Comparison of ENCODE assay signal across 25 mouse cellular contexts in genomic region chr12:104055755-104056154, GRCm38 (mm10). TPM values are rescaled to one million over a fixed set of nuclear protein-coding genes. Genes with fewer than 3 reads are reported as not detected.
"Had no signal": no experiment of that assay in that cellular context is flagged by ENCODE, and none has a peak within 500 bp of the region (broad histone marks: within the 10 kb centered on the region; RNA-seq: fewer than 3 reads in every experiment).

No protein-coding gene starts in this region.

- H3K27me3 ChIP-seq: limb, embryonic 15.5 days; liver, embryonic 12.5 days; lung, embryonic 15.5 days; midbrain, embryonic 15.5 days had no signal

- H3K36me3 ChIP-seq: limb, embryonic 15.5 days; liver, embryonic 12.5 days; lung, embryonic 15.5 days; midbrain, embryonic 15.5 days had no signal

- H3K4me2 ChIP-seq: limb, embryonic 15.5 days; liver, embryonic 12.5 days; lung, embryonic 15.5 days; midbrain, embryonic 11.5 days; midbrain, embryonic 15.5 days had no signal

- DNase-seq: kidney, adult 8-10 months; kidney, postnatal 36 days; layer of hippocampus, adult 9-11 months; layer of hippocampus, postnatal 36 days; lung, postnatal 4 days; right cerebral cortex, postnatal 4 days; spleen, adult 18-20 months; thymus, adult 18-20 months; thymus, postnatal 25 days had no signal

- H3K4me3 ChIP-seq: limb, embryonic 15.5 days; liver, embryonic 12.5 days; lung, embryonic 15.5 days; midbrain, embryonic 15.5 days had no signal

RNA-seq across cellular contexts. Expression of gene Serpina12, which starts 11.5 kb away (rescaled TPM):
- total RNA-seq: layer of hippocampus, adult 18-20 months; left cerebral cortex, adult 8-10 months; left cerebral cortex, postnatal 25 days; monocyte, adult 5-6 weeks had no signal
- polyA plus RNA-seq: kidney, postnatal 0 days; limb, embryonic 11.5 days; liver, embryonic 12.5 days; lung, embryonic 15.5 days; midbrain, embryonic 11.5 days; midbrain, embryonic 15.5 days; neural tube, embryonic 14.5 days; stomach, embryonic 14.5 days; urinary bladder, adult 2 months had no signal

RNA-seq across cellular contexts. Expression of gene Serpina9, which starts 42.2 kb away (rescaled TPM):
- total RNA-seq: megakaryocyte, adult 5-6 weeks; monocyte, adult 5-6 weeks had no signal
- polyA plus RNA-seq: kidney, postnatal 0 days; limb, embryonic 11.5 days; liver, embryonic 12.5 days; liver, embryonic 16.5 days; midbrain, embryonic 11.5 days; midbrain, embryonic 15.5 days; neural tube, embryonic 14.5 days; stomach, embryonic 14.5 days; urinary bladder, adult 2 months had no signal

RNA-seq across cellular contexts. Expression of gene Serpina5, which starts 45.2 kb away (rescaled TPM):
- total RNA-seq: layer of hippocampus, adult 18-20 months; layer of hippocampus, postnatal 36 days; left cerebral cortex, adult 8-10 months; left cerebral cortex, postnatal 25 days; megakaryocyte, adult 5-6 weeks; monocyte, adult 5-6 weeks had no signal
- polyA plus RNA-seq: kidney, postnatal 0 days; limb, embryonic 11.5 days; limb, embryonic 15.5 days; liver, embryonic 12.5 days; midbrain, embryonic 11.5 days; midbrain, embryonic 15.5 days; neural tube, embryonic 14.5 days; stomach, embryonic 14.5 days; urinary bladder, adult 2 months had no signal

RNA-seq across cellular contexts. Expression of gene Serpina3a, which starts 56.8 kb away (rescaled TPM):
- total RNA-seq: layer of hippocampus, adult 18-20 months; layer of hippocampus, postnatal 36 days; left cerebral cortex, adult 8-10 months; left cerebral cortex, postnatal 25 days; megakaryocyte, adult 5-6 weeks; monocyte, adult 5-6 weeks had no signal
- polyA plus RNA-seq: kidney, postnatal 0 days; limb, embryonic 11.5 days; limb, embryonic 15.5 days; liver, embryonic 12.5 days; liver, embryonic 16.5 days; lung, embryonic 15.5 days; midbrain, embryonic 11.5 days; midbrain, embryonic 15.5 days; neural tube, embryonic 14.5 days; stomach, embryonic 14.5 days; urinary bladder, adult 2 months had no signal
